Mouse (Mus musculus) midbrain, embryonic 16.5 days (tissue): ENCODE measurements around the gene Snrpd3. TPM values are rescaled to one million over a fixed set of nuclear protein-coding genes. Genes with fewer than 3 reads are reported as not detected.

Experiments
- ATAC-seq: fragments of 200-750 bp; cut with Nextera tagmentation; 2 replicates; pipeline ENCODE4 v1.8.0; 2017; ENCODE audit warnings: moderate TSS enrichment
- H3K27ac ChIP-seq: fragments of 300-500 bp; sonication (generic); 2 replicates; pipeline ENCODE4 v1.5.1; 2014; ENCODE audit warnings: mild to moderate bottlenecking, low read length, mixed read lengths
- H3K27me3 ChIP-seq: fragments of 300-500 bp; sonication (generic); 2 replicates; pipeline ENCODE4 v1.6.1; 2014; ENCODE audit warnings: low read depth, low read length, mixed read lengths; ENCODE audit not compliant: control insufficient read depth, insufficient read depth
- H3K36me3 ChIP-seq: fragments of 300-500 bp; sonication (generic); 2 replicates; pipeline ENCODE4 v1.6.1; 2014; ENCODE audit warnings: mild to moderate bottlenecking, low read length, moderate library complexity, mixed read lengths; ENCODE audit not compliant: control insufficient read depth, insufficient read depth
- H3K4me1 ChIP-seq: fragments of 300-500 bp; sonication (generic); 2 replicates; pipeline ENCODE4 v1.6.1; 2014; ENCODE audit warnings: mild to moderate bottlenecking, low read length, mixed read lengths; ENCODE audit not compliant: control insufficient read depth, insufficient read depth
- H3K4me2 ChIP-seq: fragments of 300-500 bp; sonication (generic); 2 replicates; pipeline ENCODE4 v1.6.1; 2014; ENCODE audit warnings: mild to moderate bottlenecking, low read length, mixed read lengths
- H3K4me3 ChIP-seq: fragments of 300-500 bp; sonication (generic); 2 replicates; pipeline ENCODE4 v1.5.1; 2014; ENCODE audit warnings: low read depth, mild to moderate bottlenecking, low read length, moderate library complexity, mixed read lengths
- H3K9ac ChIP-seq: fragments of 300-500 bp; sonication (generic); 2 replicates; pipeline ENCODE4 v1.6.1; 2014; ENCODE audit warnings: low read depth, low read length, mixed read lengths
- H3K9me3 ChIP-seq: fragments of 300-500 bp; sonication (generic); replicated peaks from 2 replicates; pipeline ENCODE4 v1.6.1; 2014; ENCODE audit warnings: mild to moderate bottlenecking, low read length, mixed read lengths; ENCODE audit not compliant: control insufficient read depth, poor library complexity, severe bottlenecking
- WGBS: fragments of 180-500 bp; shearing (Covaris S2); extraction: QIAGEN DNeasy Blood & Tissue Kit; methylation state at CpG from one replicate; pipeline ENCODE4 v1.1.7; 2014; 5-methylcytosine and 5-hydroxymethylcytosine counted together
- polyA plus RNA-seq: library from polyadenylated mRNA; unstranded; fragments of >200 nt; fragmentation: Nextera tagmentation; extraction: Ambion mirVana; gene quantifications from 2 replicates; pipeline ENCODE4 v1.2.1, GENCODE M21; 2015

Gene Snrpd3
- polyA plus RNA-seq, 1 experiment from 2014 or later = 136 TPM

DNA sequence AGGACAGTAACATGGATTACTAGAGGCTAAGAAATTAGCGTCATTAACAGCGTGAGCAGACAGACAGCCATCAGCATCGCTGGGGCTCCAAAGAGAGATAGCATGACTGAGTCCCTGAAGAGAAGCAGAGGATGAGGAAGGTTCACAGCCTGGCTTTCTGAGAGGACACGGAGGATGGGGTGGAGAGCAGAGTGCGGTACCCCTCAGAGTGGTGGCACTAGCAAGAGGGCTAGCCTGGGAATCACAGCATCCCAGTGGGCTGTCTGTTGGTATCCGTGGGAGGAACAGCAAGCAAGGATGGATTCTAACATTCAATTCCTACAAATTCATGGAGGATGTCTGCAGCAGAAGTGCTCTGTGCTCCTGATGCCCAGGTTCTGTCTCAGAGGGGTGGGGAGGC, 33.3 kb upstream of the Snrpd3 start:
- Histone ChIP-seq H3K27ac (no peak overlapping the region), H3K36me3 (no peaks in the 10 kb centered on the region), H3K9ac (no peak overlapping the region), H3K27me3 (no peaks in the 10 kb centered on the region), H3K4me2 (no peak overlapping the region), H3K4me3 (no peak overlapping the region), H3K9me3 (no peaks in the 10 kb centered on the region), H3K4me1 (no peaks in the 10 kb centered on the region)
- WGBS = 88% methylated on average over 6 of the region's 6 CpGs
- ATAC-seq = no peak

DNA sequence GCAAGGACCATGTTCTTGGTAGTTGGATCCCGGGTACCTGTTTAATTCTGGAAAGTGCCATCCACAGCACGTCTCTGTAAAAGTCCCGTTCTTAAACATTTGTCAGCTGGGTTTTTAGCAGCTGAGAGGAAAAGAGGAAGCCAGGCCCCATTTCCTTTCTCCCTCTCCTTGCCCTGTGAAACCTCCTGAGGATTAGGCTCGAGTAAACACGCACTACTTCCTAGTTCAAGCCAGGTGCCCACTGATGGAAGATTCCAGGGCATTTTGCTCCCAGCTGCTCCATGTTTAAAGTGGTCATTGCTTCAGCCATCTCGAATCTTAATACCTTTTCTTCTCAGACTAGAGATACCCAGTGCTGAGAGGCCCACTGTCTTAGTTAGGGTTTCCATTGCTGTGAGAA, 32.6 kb upstream of the Snrpd3 start:
- Histone ChIP-seq H3K4me1 (no peaks in the 10 kb centered on the region), H3K4me2 (no peak overlapping the region), H3K36me3 (no peaks in the 10 kb centered on the region), H3K9ac (no peak overlapping the region), H3K27ac (no peak overlapping the region), H3K9me3 (no peaks in the 10 kb centered on the region), H3K4me3 (no peak overlapping the region), H3K27me3 (no peaks in the 10 kb centered on the region)
- WGBS = 79% methylated on average over 6 of the region's 6 CpGs
- ATAC-seq = no peak

DNA sequence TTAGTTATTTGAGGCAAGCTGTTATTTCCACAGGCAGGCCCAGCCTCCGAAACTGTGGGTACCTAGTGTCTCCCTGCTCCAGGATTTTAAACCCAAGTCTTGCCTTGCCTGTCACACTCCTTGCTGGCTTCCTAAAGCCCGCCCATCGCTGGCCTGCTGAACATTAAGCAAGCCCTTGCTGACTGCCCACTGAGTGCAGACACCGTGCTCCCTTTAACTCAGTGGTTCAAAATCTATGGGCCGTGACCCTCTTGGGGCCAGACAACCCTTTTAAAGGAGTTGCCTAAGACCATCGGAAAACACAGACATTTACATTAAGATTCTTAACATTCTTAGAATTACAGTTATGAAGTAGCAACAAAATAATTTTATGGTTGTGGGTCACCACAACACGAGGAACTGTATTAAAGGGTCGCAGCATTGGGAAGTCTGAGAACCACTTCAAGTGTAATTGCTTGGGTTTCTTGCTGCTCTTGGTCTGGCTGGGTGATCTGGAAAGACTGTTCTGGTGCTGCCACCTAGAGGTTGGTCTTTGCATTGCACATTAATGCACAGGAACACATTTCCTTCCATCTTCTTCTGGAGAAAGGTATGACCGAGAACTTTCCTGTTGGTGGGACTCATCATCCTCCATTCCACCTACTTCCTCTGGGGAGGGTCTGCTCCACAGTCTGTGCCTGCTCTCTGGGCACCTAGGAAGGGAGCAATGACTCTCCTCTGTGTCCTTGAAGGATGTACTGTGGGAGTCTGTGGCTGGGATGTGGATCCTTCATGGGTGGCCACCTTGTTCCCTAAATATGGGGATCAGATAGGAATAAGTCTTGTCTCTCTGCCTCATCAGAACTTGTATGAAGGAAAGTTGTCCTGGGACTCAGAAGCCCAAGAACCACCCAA, 31.0 kb upstream of the Snrpd3 start:
- H3K4me1 ChIP-seq = no peaks in the 10 kb centered on the region
- no peaks in the 10 kb centered on the region for H3K9me3 ChIP-seq
- H3K4me3 ChIP-seq = no peak overlapping the region
- H3K4me2 ChIP-seq = no peak overlapping the region
- ATAC-seq = no peak; the same call in 1 of the 2 replicates
- no peaks in the 10 kb centered on the region for H3K27me3 ChIP-seq
- no peak overlapping the region for H3K9ac ChIP-seq
- H3K36me3 ChIP-seq = no peaks in the 10 kb centered on the region
- 52% methylated on average over 9 of the region's 9 CpGs for WGBS
- H3K27ac ChIP-seq = no peak overlapping the region

DNA sequence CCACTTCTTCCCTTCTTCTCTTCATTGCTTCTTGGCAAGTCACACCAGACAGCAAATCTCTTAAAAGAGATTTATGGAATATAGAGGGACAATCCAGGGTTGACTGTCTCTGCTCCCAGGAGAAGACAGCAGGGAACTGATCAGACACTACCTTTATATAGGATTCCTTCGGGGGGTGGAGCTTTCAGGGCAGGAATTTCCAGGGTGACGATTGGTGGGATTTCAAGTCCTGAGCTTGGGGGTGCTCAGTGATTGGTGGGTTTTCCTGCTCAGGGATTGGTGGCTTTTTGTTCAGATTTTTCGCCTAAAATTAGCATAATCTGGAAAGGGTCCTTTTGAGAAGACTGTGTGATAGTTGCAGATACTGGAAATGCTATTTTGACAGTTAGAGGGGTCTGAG, 30.2 kb upstream of the Snrpd3 start:
- Histone ChIP-seq H3K4me3 (no peak overlapping the region), H3K9me3 (no peaks in the 10 kb centered on the region), H3K4me1 (no peaks in the 10 kb centered on the region), H3K27me3 (no peaks in the 10 kb centered on the region), H3K36me3 (no peaks in the 10 kb centered on the region), H3K4me2 (no peak overlapping the region), H3K27ac (no peak overlapping the region), H3K9ac (no peak overlapping the region)
- WGBS = 67% methylated on average over 3 of the region's 3 CpGs
- ATAC-seq = no peak

- ATAC-seq = no peak
- WGBS = 75% methylated on average over 2 of the region's 2 CpGs
- Histone ChIP-seq H3K27me3 (no peaks in the 10 kb centered on the region), H3K9me3 (no peaks in the 10 kb centered on the region), H3K27ac (no peak overlapping the region), H3K4me3 (no peak overlapping the region), H3K4me2 (no peak overlapping the region), H3K36me3 (no peaks in the 10 kb centered on the region), H3K4me1 (no peaks in the 10 kb centered on the region), H3K9ac (no peak overlapping the region)
These were observed 27.8 kb upstream of the Snrpd3 start for GRCm38 (mm10) chr10:75489522-75489921.

DNA sequence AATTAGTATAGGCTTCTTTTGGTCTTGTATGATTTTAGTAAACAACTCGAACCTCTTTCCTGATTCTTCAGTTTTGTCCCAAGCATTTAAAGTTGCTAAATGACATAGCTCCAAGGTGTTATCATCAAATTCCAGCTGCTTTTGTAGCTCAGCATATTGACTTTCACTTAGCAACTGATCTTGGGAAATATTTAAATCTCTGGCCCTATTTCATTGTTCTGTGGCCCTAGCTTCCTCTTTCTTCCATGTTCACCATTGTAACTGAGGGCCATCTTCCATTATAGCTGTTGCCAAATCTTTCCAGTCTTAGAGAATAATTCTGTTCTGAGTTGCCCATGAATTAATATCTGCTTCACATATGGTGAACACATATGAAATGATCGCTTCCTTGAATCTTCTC, 26.6 kb upstream of the Snrpd3 start:
- Histone ChIP-seq H3K9ac (no peak overlapping the region), H3K4me1 (no peaks in the 10 kb centered on the region), H3K27ac (no peak overlapping the region), H3K4me2 (no peak overlapping the region), H3K4me3 (no peak overlapping the region), H3K36me3 (no peaks in the 10 kb centered on the region), H3K27me3 (no peaks in the 10 kb centered on the region), H3K9me3 (no peaks in the 10 kb centered on the region)
- 81% methylated on average over 2 of the region's 2 CpGs for WGBS
- no peak for ATAC-seq

GRCm38 (mm10) chr10:75491234-75491935, 26.0 kb upstream of the Snrpd3 start:
- no peaks in the 10 kb centered on the region for H3K27me3 ChIP-seq
- H3K4me3 ChIP-seq = no peak overlapping the region
- no peak overlapping the region for H3K9ac ChIP-seq
- H3K4me1 ChIP-seq = no peaks in the 10 kb centered on the region
- H3K36me3 ChIP-seq = no peaks in the 10 kb centered on the region
- H3K9me3 ChIP-seq = no peaks in the 10 kb centered on the region
- no peak overlapping the region for H3K27ac ChIP-seq
- no peak overlapping the region for H3K4me2 ChIP-seq
- WGBS = 93% methylated on average over 3 of the region's 3 CpGs
- ATAC-seq = no peak

DNA sequence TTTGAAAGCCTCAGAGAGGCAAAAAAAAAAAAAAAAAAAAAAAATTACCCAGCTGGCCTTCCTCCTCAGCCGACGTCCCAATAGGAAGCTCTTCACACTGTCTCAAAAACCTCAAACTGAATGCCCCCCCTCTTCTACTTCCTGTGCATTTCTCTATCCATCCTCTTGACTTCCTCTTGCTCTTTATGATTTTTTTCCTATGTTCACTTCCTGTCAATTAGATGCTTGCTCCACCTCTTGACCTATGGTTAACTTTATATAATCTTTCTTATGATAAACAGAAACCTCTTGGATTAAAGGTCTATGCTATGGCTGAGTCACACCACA, 25.5 kb upstream of the Snrpd3 start:
- H3K27me3 ChIP-seq = no peaks in the 10 kb centered on the region
- no peak overlapping the region for H3K9ac ChIP-seq
- no peak for ATAC-seq
- H3K4me3 ChIP-seq = no peak overlapping the region
- H3K4me2 ChIP-seq = no peak overlapping the region
- H3K27ac ChIP-seq = no peak overlapping the region
- no peaks in the 10 kb centered on the region for H3K4me1 ChIP-seq
- no peaks in the 10 kb centered on the region for H3K36me3 ChIP-seq
- no peaks in the 10 kb centered on the region for H3K9me3 ChIP-seq
- WGBS = 72% methylated on average over 2 of the region's 2 CpGs

- H3K9me3 ChIP-seq = no peaks in the 10 kb centered on the region
- H3K4me2 ChIP-seq = no peak overlapping the region
- no peak for ATAC-seq
- H3K4me1 ChIP-seq = no peaks in the 10 kb centered on the region
- H3K4me3 ChIP-seq = no peak overlapping the region
- no peaks in the 10 kb centered on the region for H3K27me3 ChIP-seq
- no peak overlapping the region for H3K9ac ChIP-seq
- no peak overlapping the region for H3K27ac ChIP-seq
- no peaks in the 10 kb centered on the region for H3K36me3 ChIP-seq
- 83% methylated on average over 6 of the region's 6 CpGs for WGBS
These were observed 22.0 kb upstream of the Snrpd3 start for GRCm38 (mm10) chr10:75495304-75495703.
